Mouse (Mus musculus) hindbrain, embryonic 12.5 days (tissue): ENCODE measurements at regions not wholly inside any gene's neighbourhood (a gene's known extent, or its start where the extent isn't known, plus 50 kb on each side); places are given as distances from the start of the nearest gene placed in this dataset.

ENCODE experiments used
- ATAC-seq: fragments of 200-750 bp; cut with Nextera tagmentation; 2 replicates; pipeline ENCODE4 v1.8.0; 2017; ENCODE audit warnings: moderate TSS enrichment; ENCODE audit not compliant: low FRiP score
- H3K27ac ChIP-seq: fragments of 300-500 bp; sonication (generic); 2 replicates; pipeline ENCODE4 v1.5.1; 2016; ENCODE audit warnings: mild to moderate bottlenecking
- H3K27me3 ChIP-seq: fragments of 300-500 bp; sonication (generic); 2 replicates; pipeline ENCODE4 v1.6.1; 2016; ENCODE audit warnings: mild to moderate bottlenecking
- H3K36me3 ChIP-seq: fragments of 300-500 bp; sonication (generic); 2 replicates; pipeline ENCODE4 v1.6.1; 2016; ENCODE audit warnings: mild to moderate bottlenecking
- H3K4me1 ChIP-seq: fragments of 300-500 bp; sonication (generic); 2 replicates; pipeline ENCODE4 v1.6.1; 2016
- H3K4me2 ChIP-seq: fragments of 300-500 bp; sonication (generic); replicated peaks from 2 replicates; pipeline ENCODE4 v1.6.1; 2016; ENCODE audit warnings: mild to moderate bottlenecking
- H3K4me3 ChIP-seq: fragments of 300-500 bp; sonication (generic); 2 replicates; pipeline ENCODE4 v1.5.1; 2016; ENCODE audit warnings: mild to moderate bottlenecking
- H3K9ac ChIP-seq: fragments of 300-500 bp; sonication (generic); 2 replicates; pipeline ENCODE4 v1.6.1; 2016; ENCODE audit warnings: mild to moderate bottlenecking, moderate library complexity
- H3K9me3 ChIP-seq: fragments of 300-500 bp; sonication (generic); replicated peaks from 2 replicates; pipeline ENCODE4 v1.6.1; 2016; ENCODE audit warnings: mild to moderate bottlenecking
- WGBS: fragments of 180-500 bp; shearing (Covaris S2); methylation state at CpG from one replicate; pipeline ENCODE4 v1.1.7; 2016; 5-methylcytosine and 5-hydroxymethylcytosine counted together

- ATAC-seq, result no peak; the same call in 1 of the 2 replicates
- peaks cover 8% of the 10 kb centered on the region for H3K4me1 ChIP-seq
- no peak overlapping the region for H3K4me3 ChIP-seq
- H3K9me3 ChIP-seq, result no peaks in the 10 kb centered on the region
- no peaks in the 10 kb centered on the region for H3K36me3 ChIP-seq
- H3K27me3 ChIP-seq, result no peaks in the 10 kb centered on the region
- H3K27ac ChIP-seq, result peak overlapping the region; percentile 67
- no peak overlapping the region for H3K9ac ChIP-seq
- H3K4me2 ChIP-seq, result no peak overlapping the region
- WGBS, result 67% methylated on average over 8 of the region's 8 CpGs
Measured at GRCm38 (mm10) chr16:95141510-95142394, 115.6 kb upstream of the Kcnj15 start.

- Histone ChIP-seq H3K4me1 (no peaks in the 10 kb centered on the region), H3K9me3 (no peaks in the 10 kb centered on the region), H3K9ac (no peak overlapping the region), H3K4me3 (no peak overlapping the region), H3K4me2 (no peak overlapping the region), H3K27ac (no peak overlapping the region), H3K36me3 (no peaks in the 10 kb centered on the region), H3K27me3 (no peaks in the 10 kb centered on the region)
- ATAC-seq, result no peak
- WGBS, result 74% methylated on average over 8 of the region's 8 CpGs
Measured at GRCm38 (mm10) chr16:95150499-95150898, 106.9 kb upstream of the Kcnj15 start.

- Histone ChIP-seq H3K36me3 (no peaks in the 10 kb centered on the region), H3K27ac (no peak overlapping the region), H3K9ac (no peak overlapping the region), H3K9me3 (no peaks in the 10 kb centered on the region), H3K27me3 (no peaks in the 10 kb centered on the region), H3K4me3 (no peak overlapping the region), H3K4me1 (no peaks in the 10 kb centered on the region), H3K4me2 (no peak overlapping the region)
- no peak for ATAC-seq
- 84% methylated on average over 3 of the region's 3 CpGs for WGBS
Measured at GRCm38 (mm10) chr16:95151499-95151898, 105.9 kb upstream of the Kcnj15 start.

- 80% methylated on average over 6 of the region's 6 CpGs for WGBS
- H3K4me3 ChIP-seq, result no peak overlapping the region
- H3K27ac ChIP-seq, result no peak overlapping the region
- no peaks in the 10 kb centered on the region for H3K4me1 ChIP-seq
- no peak overlapping the region for H3K9ac ChIP-seq
- ATAC-seq, result no peak
- no peak overlapping the region for H3K4me2 ChIP-seq
- no peaks in the 10 kb centered on the region for H3K27me3 ChIP-seq
- no peaks in the 10 kb centered on the region for H3K36me3 ChIP-seq
- no peaks in the 10 kb centered on the region for H3K9me3 ChIP-seq
Measured at GRCm38 (mm10) chr16:95151914-95152313, 105.4 kb upstream of the Kcnj15 start.

GRCm38 (mm10) chr16:95152742-95153383 is 104.5 kb upstream of the Kcnj15 start:
- H3K4me3 ChIP-seq, result no peak overlapping the region
- no peak overlapping the region for H3K9ac ChIP-seq
- WGBS, result 78% methylated on average over 13 of the region's 13 CpGs
- H3K9me3 ChIP-seq, result no peaks in the 10 kb centered on the region
- H3K36me3 ChIP-seq, result no peaks in the 10 kb centered on the region
- no peaks in the 10 kb centered on the region for H3K27me3 ChIP-seq
- ATAC-seq, result no peak
- no peak overlapping the region for H3K4me2 ChIP-seq
- no peak overlapping the region for H3K27ac ChIP-seq
- no peaks in the 10 kb centered on the region for H3K4me1 ChIP-seq

GRCm38 (mm10) chr16:95168349-95168748 is 89.0 kb upstream of the Kcnj15 start:
- Histone ChIP-seq H3K36me3 (no peaks in the 10 kb centered on the region), H3K27me3 (no peaks in the 10 kb centered on the region), H3K4me1 (no peaks in the 10 kb centered on the region), H3K4me3 (no peak overlapping the region), H3K4me2 (no peak overlapping the region), H3K9ac (no peak overlapping the region), H3K9me3 (no peaks in the 10 kb centered on the region), H3K27ac (no peak overlapping the region)
- 85% methylated on average over 7 of the region's 7 CpGs for WGBS
- ATAC-seq, result no peak

GRCm38 (mm10) chr16:95169346-95169745 is 88.0 kb upstream of the Kcnj15 start:
- H3K4me2 ChIP-seq, result no peak overlapping the region
- no peaks in the 10 kb centered on the region for H3K9me3 ChIP-seq
- H3K9ac ChIP-seq, result no peak overlapping the region
- no peaks in the 10 kb centered on the region for H3K4me1 ChIP-seq
- 100% methylated on average over 1 of the region's 1 CpGs for WGBS
- H3K4me3 ChIP-seq, result no peak overlapping the region
- no peaks in the 10 kb centered on the region for H3K27me3 ChIP-seq
- no peak overlapping the region for H3K27ac ChIP-seq
- ATAC-seq, result no peak
- no peaks in the 10 kb centered on the region for H3K36me3 ChIP-seq

- ATAC-seq, result no peak
- H3K9me3 ChIP-seq, result no peaks in the 10 kb centered on the region
- H3K9ac ChIP-seq, result no peak overlapping the region
- H3K4me3 ChIP-seq, result no peak overlapping the region
- H3K27ac ChIP-seq, result no peak overlapping the region
- H3K36me3 ChIP-seq, result no peaks in the 10 kb centered on the region
- no peaks in the 10 kb centered on the region for H3K27me3 ChIP-seq
- no peaks in the 10 kb centered on the region for H3K4me1 ChIP-seq
- WGBS, result 84% methylated on average over 5 of the region's 5 CpGs
- H3K4me2 ChIP-seq, result no peak overlapping the region
Measured at GRCm38 (mm10) chr16:95180562-95180961, 76.8 kb upstream of the Kcnj15 start.

- Histone ChIP-seq H3K27me3 (no peaks in the 10 kb centered on the region), H3K27ac (no peak overlapping the region), H3K9ac (no peak overlapping the region), H3K36me3 (no peaks in the 10 kb centered on the region), H3K9me3 (no peaks in the 10 kb centered on the region), H3K4me2 (no peak overlapping the region), H3K4me1 (no peaks in the 10 kb centered on the region), H3K4me3 (no peak overlapping the region)
- ATAC-seq, result no peak
- 83% methylated on average over 9 of the region's 9 CpGs for WGBS
Measured at GRCm38 (mm10) chr16:95185341-95185740, 72.0 kb upstream of the Kcnj15 start.

- Histone ChIP-seq H3K27me3 (no peaks in the 10 kb centered on the region), H3K9ac (no peak overlapping the region), H3K27ac (no peak overlapping the region), H3K4me1 (no peaks in the 10 kb centered on the region), H3K36me3 (no peaks in the 10 kb centered on the region), H3K4me2 (no peak overlapping the region), H3K9me3 (no peaks in the 10 kb centered on the region), H3K4me3 (no peak overlapping the region)
- ATAC-seq, result no peak
- WGBS, result 87% methylated on average over 8 of the region's 8 CpGs
Measured at GRCm38 (mm10) chr16:95189114-95189513, 68.2 kb upstream of the Kcnj15 start.

- Histone ChIP-seq H3K9me3 (no peaks in the 10 kb centered on the region), H3K4me3 (no peak overlapping the region), H3K27me3 (no peaks in the 10 kb centered on the region), H3K4me2 (no peak overlapping the region), H3K4me1 (peaks cover 6% of the 10 kb centered on the region; the same call in 1 of the 2 replicates), H3K9ac (no peak overlapping the region), H3K36me3 (no peaks in the 10 kb centered on the region), H3K27ac (no peak overlapping the region)
- WGBS, result 49% methylated on average over 4 of the region's 4 CpGs
- ATAC-seq, result no peak
Measured at GRCm38 (mm10) chr16:95194151-95194550, 63.2 kb upstream of the Kcnj15 start.

- no peak overlapping the region for H3K4me2 ChIP-seq
- no peaks in the 10 kb centered on the region for H3K36me3 ChIP-seq
- H3K9me3 ChIP-seq, result no peaks in the 10 kb centered on the region
- 84% methylated on average over 4 of the region's 4 CpGs for WGBS
- H3K27ac ChIP-seq, result no peak overlapping the region
- ATAC-seq, result no peak
- no peak overlapping the region for H3K9ac ChIP-seq
- no peak overlapping the region for H3K4me3 ChIP-seq
- no peaks in the 10 kb centered on the region for H3K27me3 ChIP-seq
- H3K4me1 ChIP-seq, result peaks cover 6% of the 10 kb centered on the region; the same call in 1 of the 2 replicates
Measured at GRCm38 (mm10) chr16:95196141-95196540, 61.2 kb upstream of the Kcnj15 start.

- Histone ChIP-seq H3K27me3 (no peaks in the 10 kb centered on the region), H3K4me2 (no peak overlapping the region), H3K36me3 (no peaks in the 10 kb centered on the region), H3K9me3 (no peaks in the 10 kb centered on the region), H3K4me1 (peaks cover 6% of the 10 kb centered on the region; the same call in 1 of the 2 replicates), H3K4me3 (no peak overlapping the region), H3K27ac (no peak overlapping the region), H3K9ac (no peak overlapping the region)
- ATAC-seq, result no peak
- 0% methylated on average over 1 of the region's 1 CpGs for WGBS
Measured at GRCm38 (mm10) chr16:95196622-95197021, 60.7 kb upstream of the Kcnj15 start.
